Mouse (Mus musculus) ES-Bruce4 (cell line): ENCODE data around the gene Setd5.

Experiments used
- CTCF ChIP-seq: IDR thresholded peaks from one replicate; pipeline ENCODE4 v1.8.1; 2011; ENCODE audit warnings: low read depth, low read length
- EP300 ChIP-seq: IDR thresholded peaks from 2 replicates; pipeline ENCODE4 v1.6.1; 2011; ENCODE audit warnings: low read depth, low read length; ENCODE audit not compliant: insufficient read depth
- POLR2A ChIP-seq: IDR thresholded peaks from one replicate; pipeline ENCODE4 v1.8.1; 2011; ENCODE audit warnings: low read length; ENCODE audit not compliant: insufficient read depth

- no peak for TF ChIP-seq POLR2A
- no peak for TF ChIP-seq EP300
- TF ChIP-seq CTCF = no peak
These were observed 12.0 kb upstream of the Setd5 start for GRCm38 (mm10) chr6:113065186-113065585.
